Mouse (Mus musculus) spleen, adult 2 months (tissue): Measurements from ENCODE around the gene Kdelr3.

ENCODE experiments used
- CTCF ChIP-seq: fragments of 200-500 bp; IDR thresholded peaks from 2 replicates; pipeline ENCODE4 v1.5.1; 2011; ENCODE audit warnings: mild to moderate bottlenecking, inconsistent platforms; ENCODE audit not compliant: insufficient read depth, insufficient read length, insufficient replicate concordance; ENCODE audit errors: extremely low read depth
- POLR2A ChIP-seq: fragments of 200-500 bp; IDR thresholded peaks from 2 replicates; pipeline ENCODE4 v1.6.1; 2011; ENCODE audit warnings: low read depth, low read length, inconsistent platforms

DNA sequence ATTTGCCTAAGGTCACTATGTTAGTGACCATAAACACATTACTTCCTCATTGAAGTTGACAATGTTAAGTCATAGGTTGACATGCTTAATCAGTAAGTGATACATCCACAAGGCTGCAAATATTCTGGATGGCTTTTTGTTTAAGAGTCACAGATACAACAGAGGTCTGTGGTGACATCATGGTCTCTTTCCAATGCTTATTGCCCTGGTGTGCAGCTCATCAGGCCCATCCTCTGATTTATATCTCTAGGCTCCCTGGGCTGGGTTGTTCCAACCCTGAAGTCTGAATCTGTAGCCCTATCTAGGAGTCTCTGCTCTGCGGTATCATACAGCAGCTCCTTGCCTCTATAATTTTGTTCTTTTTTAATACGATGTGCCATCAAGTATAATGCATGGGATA, 60.7 kb downstream of the Kdelr3 start:
- TF ChIP-seq CTCF (no peak), POLR2A (no peak)
